Mouse (Mus musculus) forebrain, embryonic 12.5 days (tissue): ENCODE measurements at regions not wholly inside any gene's neighbourhood (a gene's known extent, or its start where the extent isn't known, plus 50 kb on each side); places are given as distances from the start of the nearest gene placed in this dataset.

Experiments used
- ATAC-seq: fragments of 200-750 bp; cut with Nextera tagmentation; 2 replicates; pipeline ENCODE4 v1.8.0; 2017; ENCODE audit warnings: moderate TSS enrichment; ENCODE audit not compliant: low FRiP score
- H3K27ac ChIP-seq: fragments of 300-500 bp; sonication (generic); 2 replicates; pipeline ENCODE4 v1.5.1; 2016; ENCODE audit warnings: mild to moderate bottlenecking
- H3K27me3 ChIP-seq: fragments of 300-500 bp; sonication (generic); 2 replicates; pipeline ENCODE4 v1.6.1; 2016; ENCODE audit warnings: mild to moderate bottlenecking
- H3K36me3 ChIP-seq: fragments of 300-500 bp; sonication (generic); replicated peaks from 2 replicates; pipeline ENCODE4 v1.6.1; 2016; ENCODE audit warnings: mild to moderate bottlenecking
- H3K4me1 ChIP-seq: fragments of 300-500 bp; sonication (generic); 2 replicates; pipeline ENCODE4 v1.6.1; 2016
- H3K4me2 ChIP-seq: fragments of 300-500 bp; sonication (generic); 2 replicates; pipeline ENCODE4 v1.6.1; 2016; ENCODE audit warnings: mild to moderate bottlenecking, moderate library complexity
- H3K4me3 ChIP-seq: fragments of 300-500 bp; sonication (generic); replicated peaks from 2 replicates; pipeline ENCODE4 v1.5.1; 2016; ENCODE audit warnings: mild to moderate bottlenecking
- H3K9ac ChIP-seq: fragments of 300-500 bp; sonication (generic); 2 replicates; pipeline ENCODE4 v1.6.1; 2016; ENCODE audit warnings: mild to moderate bottlenecking
- H3K9me3 ChIP-seq: fragments of 300-500 bp; sonication (generic); 2 replicates; pipeline ENCODE4 v1.6.1; 2016
- WGBS: fragments of 180-500 bp; shearing (Covaris S2); methylation state at CpG from one replicate; pipeline ENCODE4 v1.1.7; 2016; 5-methylcytosine and 5-hydroxymethylcytosine counted together

DNA sequence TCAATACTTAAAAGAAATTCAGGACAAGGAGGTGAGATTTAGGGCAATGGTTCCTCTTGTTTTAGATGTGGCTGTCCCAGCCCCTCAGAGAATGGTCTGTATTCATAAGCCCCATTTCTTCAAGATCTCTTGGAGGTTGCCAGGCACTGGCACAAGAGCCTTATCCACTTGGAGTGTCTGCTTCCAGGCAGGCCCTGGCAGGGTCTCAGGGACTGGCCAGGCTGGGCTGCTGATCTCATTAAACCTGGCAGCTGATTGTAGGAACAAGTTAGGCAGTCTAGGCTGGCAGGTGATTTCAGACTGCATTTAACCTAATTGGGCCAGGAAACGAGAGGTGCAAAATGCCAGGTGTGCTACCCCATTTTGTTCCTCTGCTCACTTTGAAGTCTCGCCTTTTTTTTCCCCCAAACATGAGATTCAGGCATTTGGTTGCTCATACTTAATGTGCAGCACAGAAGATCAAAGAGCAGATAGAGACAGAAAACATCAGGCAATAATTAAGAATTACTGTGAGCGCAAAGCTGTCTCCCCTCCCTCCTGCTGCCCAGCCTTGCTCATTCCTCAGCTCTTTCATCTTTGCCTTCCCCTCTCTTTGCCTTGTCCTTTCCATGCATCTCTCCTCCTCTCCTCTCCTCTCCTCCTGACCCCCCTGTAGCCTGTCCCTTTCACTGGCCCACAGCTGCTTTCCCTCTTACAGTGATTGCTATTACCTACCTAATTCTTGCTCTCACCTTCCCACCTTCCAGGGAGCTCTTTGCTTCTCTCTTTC is 449.3 kb downstream of the Gm9195 start:
- H3K36me3 ChIP-seq = no peaks in the 10 kb centered on the region
- H3K9me3 ChIP-seq = no peaks in the 10 kb centered on the region
- H3K27ac ChIP-seq = 0 out of 2 replicates have a peak overlapping the region, but pooled peaks have one; percentile 1
- H3K4me1 ChIP-seq = peaks cover 11% of the 10 kb centered on the region
- H3K9ac ChIP-seq = no peak overlapping the region
- 48% methylated on average over 3 of the region's 3 CpGs for WGBS
- H3K4me2 ChIP-seq = no peak overlapping the region
- no peaks in the 10 kb centered on the region for H3K27me3 ChIP-seq
- ATAC-seq = peak; percentile 49; the same call in 1 of the 2 replicates
- H3K4me3 ChIP-seq = no peak overlapping the region

DNA sequence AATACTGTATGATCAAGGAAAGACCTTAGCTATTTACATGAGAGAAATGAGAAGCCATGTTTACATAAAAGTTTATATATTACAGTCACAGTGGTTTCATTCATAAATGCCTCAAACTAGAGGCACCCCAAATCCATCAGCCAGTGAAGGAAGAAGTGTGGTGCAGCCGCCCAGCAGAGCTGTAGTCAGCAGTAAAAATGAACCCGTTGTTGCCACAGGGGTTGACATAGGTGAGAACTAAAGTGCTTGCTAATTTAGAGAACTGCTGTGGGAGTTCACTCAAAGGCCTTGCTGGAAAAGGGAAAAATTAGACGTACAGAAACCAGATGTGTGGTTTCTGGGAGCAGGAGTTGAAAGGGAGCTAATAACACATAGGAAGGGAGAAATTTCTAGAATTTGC is 461.2 kb downstream of the Gm9195 start:
- Histone ChIP-seq H3K27me3 (no peaks in the 10 kb centered on the region), H3K36me3 (no peaks in the 10 kb centered on the region), H3K4me1 (no peaks in the 10 kb centered on the region), H3K9me3 (no peaks in the 10 kb centered on the region), H3K27ac (no peak overlapping the region), H3K4me2 (no peak overlapping the region), H3K4me3 (no peak overlapping the region), H3K9ac (no peak overlapping the region)
- ATAC-seq = no peak
- 77% methylated on average over 3 of the region's 3 CpGs for WGBS

DNA sequence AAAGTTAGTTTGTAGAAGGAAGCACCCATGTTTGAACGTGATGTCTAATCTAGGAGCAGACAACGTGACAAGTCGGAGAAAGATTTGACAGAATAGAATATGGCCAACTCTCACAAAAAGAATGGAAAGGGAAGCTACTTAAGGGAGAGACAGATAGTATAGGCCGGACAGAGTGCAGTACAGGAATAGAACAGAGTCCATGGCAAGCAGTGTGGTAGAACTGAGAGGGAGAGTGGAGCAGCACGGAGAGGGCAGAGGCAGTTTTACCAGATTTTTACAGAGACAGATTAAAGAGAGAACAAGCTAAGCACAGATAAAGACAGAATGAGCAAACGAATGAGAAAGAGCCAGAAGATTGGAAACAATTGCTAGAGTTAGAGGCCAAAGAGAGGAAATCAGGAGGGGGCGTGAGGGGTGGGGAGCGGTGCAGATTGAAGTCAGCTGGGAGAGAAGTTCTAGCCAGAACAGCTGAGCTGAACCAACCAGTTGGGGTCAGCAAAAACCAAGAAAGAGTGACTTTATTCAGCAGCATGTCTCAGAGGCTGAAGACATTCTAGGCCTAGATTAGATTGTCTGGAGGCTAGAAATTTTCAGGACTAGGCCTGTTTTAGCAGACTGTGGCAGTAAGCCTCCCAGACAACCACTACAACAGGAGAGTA is 464.1 kb downstream of the Gm9195 start:
- H3K27ac ChIP-seq = no peak overlapping the region
- no peaks in the 10 kb centered on the region for H3K9me3 ChIP-seq
- no peak overlapping the region for H3K9ac ChIP-seq
- H3K4me1 ChIP-seq = no peaks in the 10 kb centered on the region
- WGBS = 67% methylated on average over 8 of the region's 8 CpGs
- no peak overlapping the region for H3K4me2 ChIP-seq
- no peak for ATAC-seq
- no peak overlapping the region for H3K4me3 ChIP-seq
- no peaks in the 10 kb centered on the region for H3K36me3 ChIP-seq
- H3K27me3 ChIP-seq = no peaks in the 10 kb centered on the region

DNA sequence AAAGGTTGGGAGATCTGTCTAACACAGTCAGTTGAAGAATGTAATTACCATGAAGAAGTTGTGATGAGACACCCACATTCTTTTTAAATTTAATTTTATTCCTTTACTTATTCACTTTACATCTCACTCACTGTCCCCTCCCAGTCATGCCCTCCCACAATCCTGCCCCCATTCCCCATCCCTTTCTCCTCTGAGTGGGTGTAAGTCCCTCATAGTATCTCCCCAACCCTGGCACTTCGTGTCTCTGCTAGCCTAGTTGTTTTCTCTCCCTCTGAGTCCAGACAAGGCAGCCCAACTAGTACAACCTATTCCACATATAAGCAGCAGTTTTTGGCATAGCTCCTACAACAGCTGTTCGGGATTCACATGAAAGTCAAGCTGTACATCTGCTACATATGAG is 487.3 kb downstream of the Gm9195 start:
- Histone ChIP-seq H3K27ac (no peak overlapping the region), H3K4me3 (no peak overlapping the region), H3K27me3 (no peaks in the 10 kb centered on the region), H3K9ac (no peak overlapping the region), H3K4me1 (no peaks in the 10 kb centered on the region), H3K9me3 (no peaks in the 10 kb centered on the region), H3K36me3 (no peaks in the 10 kb centered on the region), H3K4me2 (no peak overlapping the region)
- WGBS = 74% methylated on average over 2 of the region's 2 CpGs
- ATAC-seq = no peak

DNA sequence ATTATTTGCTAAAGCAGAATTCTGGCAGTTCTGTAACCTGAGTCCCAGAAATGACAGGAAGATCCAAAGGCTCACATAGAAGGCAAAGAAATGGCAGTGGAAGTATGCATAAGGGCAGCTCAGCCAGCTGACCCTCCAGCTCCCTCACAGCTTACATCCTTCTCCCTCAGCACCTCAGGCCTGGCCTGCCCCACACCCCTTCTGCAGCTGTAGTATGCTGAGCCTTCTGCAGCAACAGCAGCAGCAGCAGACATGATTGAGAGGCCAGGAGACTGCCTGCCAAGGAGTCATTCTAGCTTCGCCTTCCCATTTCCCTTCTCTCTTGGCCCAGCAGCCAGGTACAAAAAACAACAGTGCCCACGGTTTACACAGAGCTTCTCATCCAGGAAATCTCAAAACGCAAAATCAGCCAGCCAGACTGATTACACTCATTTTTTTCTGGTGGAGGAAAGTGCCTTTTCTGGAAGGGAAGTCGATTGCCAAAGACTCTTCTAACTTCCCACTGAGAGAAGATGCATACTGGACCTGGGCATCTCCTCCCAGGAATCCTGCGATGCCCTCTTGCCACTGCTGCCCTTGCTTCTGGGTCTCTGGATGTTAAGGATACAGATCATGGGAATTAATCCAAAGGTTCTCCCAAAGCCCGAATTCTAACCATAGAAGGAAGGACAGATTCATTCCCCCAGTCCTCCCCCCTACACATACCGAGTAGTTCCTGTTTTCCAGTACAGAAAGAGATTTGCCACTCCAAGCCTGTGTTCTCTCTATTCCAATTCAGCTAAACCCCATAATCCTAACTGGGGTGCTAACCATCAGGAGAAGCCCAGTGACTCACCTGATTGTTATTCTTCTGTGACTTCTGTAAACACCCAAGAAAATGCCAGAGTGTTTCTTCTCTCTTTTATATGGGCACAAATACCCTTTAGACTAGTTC is 489.2 kb downstream of the Gm9195 start:
- Histone ChIP-seq H3K27ac (no peak overlapping the region), H3K9me3 (no peaks in the 10 kb centered on the region), H3K4me1 (no peaks in the 10 kb centered on the region), H3K27me3 (no peaks in the 10 kb centered on the region), H3K9ac (no peak overlapping the region), H3K36me3 (no peaks in the 10 kb centered on the region), H3K4me2 (no peak overlapping the region), H3K4me3 (no peak overlapping the region)
- ATAC-seq = no peak
- WGBS = 72% methylated on average over 7 of the region's 7 CpGs

DNA sequence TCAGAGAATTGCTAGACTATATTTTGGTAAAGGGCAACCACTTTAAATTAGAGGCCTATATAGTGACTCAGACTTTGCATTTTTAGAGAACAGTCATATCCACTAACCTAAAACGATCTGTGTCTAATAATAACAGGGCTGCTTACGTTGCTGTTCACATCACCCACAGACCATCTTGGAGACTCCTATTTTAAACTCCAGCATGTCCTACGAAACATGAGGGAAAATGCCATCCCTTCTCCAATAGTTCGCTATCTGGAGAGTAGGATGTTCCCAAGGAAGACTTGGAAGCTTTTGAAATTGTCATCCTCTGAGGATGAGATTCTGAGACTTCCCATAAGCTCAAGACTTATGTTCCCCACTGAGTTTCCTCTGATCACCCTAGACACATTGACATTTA is 518.6 kb downstream of the Gm9195 start:
- Histone ChIP-seq H3K9ac (no peak overlapping the region), H3K27me3 (no peaks in the 10 kb centered on the region), H3K9me3 (no peaks in the 10 kb centered on the region), H3K27ac (no peak overlapping the region), H3K4me3 (no peak overlapping the region), H3K4me2 (no peak overlapping the region), H3K36me3 (no peaks in the 10 kb centered on the region), H3K4me1 (no peaks in the 10 kb centered on the region)
- ATAC-seq = no peak
- 89% methylated on average over 4 of the region's 4 CpGs for WGBS

DNA sequence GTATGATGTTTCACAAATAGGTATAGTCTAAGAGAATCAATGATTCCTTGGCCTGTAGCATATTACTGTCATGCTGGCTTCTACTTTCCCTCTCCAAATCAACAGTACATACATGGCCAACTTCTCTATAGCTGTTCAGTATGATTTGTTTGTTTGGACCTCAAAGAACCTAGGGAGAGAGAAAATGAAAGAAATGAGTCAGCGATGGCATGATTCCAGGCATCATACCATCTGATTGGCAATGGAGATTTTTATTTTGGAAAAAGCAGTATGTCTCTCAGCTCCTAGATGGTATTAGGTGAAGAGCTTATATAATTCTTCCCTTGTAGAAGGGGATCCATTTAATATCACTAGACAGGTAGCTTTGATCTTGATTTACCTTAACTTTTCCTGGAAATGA is 519.1 kb downstream of the Gm9195 start:
- no peak for ATAC-seq
- Histone ChIP-seq H3K36me3 (no peaks in the 10 kb centered on the region), H3K4me2 (no peak overlapping the region), H3K4me1 (no peaks in the 10 kb centered on the region; the same call in 1 of the 2 replicates), H3K9me3 (no peaks in the 10 kb centered on the region), H3K9ac (no peak overlapping the region), H3K27me3 (no peaks in the 10 kb centered on the region), H3K4me3 (no peak overlapping the region), H3K27ac (no peak overlapping the region)
- 91% methylated on average over 1 of the region's 1 CpGs for WGBS

DNA sequence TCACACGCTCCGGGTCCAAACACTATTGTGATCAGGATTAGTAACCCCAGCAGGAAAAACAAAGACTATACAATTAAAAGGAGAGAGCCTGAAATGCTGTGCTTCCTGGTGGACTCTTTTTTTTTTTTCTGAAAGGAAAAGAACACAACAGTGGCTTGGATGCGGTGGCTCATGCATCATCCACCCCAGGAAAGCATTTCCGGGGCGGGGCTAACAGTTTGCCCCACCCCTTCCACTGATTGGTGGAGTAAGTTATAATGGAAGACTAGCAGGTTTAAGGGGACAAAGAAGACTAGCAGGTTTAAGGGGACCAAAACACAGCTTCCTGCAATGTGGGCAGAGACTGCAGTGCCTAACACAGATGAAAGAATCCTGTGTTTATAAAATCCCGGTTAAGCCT is 524.0 kb downstream of the Gm9195 start:
- Histone ChIP-seq H3K27me3 (peaks cover 20% of the 10 kb centered on the region), H3K4me1 (peaks cover 16% of the 10 kb centered on the region), H3K36me3 (no peaks in the 10 kb centered on the region), H3K4me3 (no peak overlapping the region), H3K27ac (no peak overlapping the region), H3K4me2 (no peak overlapping the region), H3K9me3 (no peaks in the 10 kb centered on the region), H3K9ac (no peak overlapping the region)
- WGBS = 37% methylated on average over 6 of the region's 6 CpGs
- ATAC-seq = no peak

DNA sequence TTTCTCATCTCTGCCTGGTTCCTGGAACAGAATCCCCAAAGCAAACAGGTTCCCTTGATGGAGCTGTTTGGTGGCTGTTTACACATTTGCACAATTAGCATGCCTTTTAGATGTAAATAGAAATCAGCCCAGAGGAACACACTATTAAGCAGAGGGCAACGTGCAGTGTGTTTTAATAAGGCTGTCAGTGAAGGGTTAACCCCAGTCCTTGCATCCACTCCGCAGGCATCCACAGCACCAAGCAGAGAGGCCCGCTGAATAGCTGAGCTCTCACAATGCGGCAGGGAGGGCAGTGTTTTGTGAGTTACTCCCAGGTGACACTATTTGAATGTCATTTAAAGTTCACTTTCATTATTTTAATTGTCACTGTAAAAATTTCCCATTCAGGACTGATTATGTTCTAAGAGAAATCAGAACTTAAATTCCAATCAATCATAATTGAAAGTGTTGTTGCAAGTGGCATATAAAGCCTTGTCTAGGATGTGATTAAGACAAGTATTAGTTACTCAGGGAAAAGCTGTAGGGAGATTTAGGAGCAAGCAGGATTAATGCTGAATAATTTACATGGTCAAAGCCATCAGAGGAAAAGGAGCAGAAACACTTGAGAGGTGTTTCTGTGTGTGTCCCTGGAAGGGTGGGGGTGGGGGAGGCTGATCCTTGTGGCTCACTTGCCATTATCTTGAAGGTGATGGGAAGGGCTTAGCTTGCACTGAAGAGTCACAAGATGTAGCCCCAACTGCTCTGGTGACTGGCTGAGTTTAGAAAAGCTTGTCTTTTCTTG is 528.1 kb downstream of the Gm9195 start:
- Histone ChIP-seq H3K27me3 (peaks cover 27% of the 10 kb centered on the region), H3K9ac (no peak overlapping the region), H3K4me1 (peaks cover 17% of the 10 kb centered on the region), H3K4me2 (no peak overlapping the region; the same call in 1 of the 2 replicates), H3K9me3 (no peaks in the 10 kb centered on the region), H3K4me3 (no peak overlapping the region), H3K27ac (no peak overlapping the region), H3K36me3 (no peaks in the 10 kb centered on the region)
- ATAC-seq = peak; percentile 93
- WGBS = 0% methylated on average over 4 of the region's 4 CpGs

DNA sequence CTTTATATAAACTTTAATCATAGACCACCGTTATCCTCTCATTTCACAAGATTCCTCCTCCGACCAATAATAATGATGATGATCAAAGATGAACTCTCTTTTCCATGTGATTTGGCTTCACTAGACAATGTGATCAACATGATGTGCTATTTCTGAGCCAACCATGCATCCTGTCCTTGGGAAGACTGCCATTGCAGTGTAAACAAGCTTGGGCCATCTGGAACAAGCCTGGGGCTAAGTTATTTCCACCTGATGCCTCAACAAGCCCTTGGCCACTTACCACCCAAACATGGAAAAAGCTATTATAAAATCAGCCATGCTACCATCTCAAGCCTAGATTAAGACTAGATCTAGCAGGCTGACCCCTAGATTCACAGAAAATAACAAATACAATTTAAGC is 542.9 kb downstream of the Gm9195 start:
- Histone ChIP-seq H3K4me2 (no peak overlapping the region), H3K27ac (no peak overlapping the region), H3K4me3 (no peak overlapping the region), H3K36me3 (no peaks in the 10 kb centered on the region), H3K9me3 (no peaks in the 10 kb centered on the region), H3K27me3 (peaks cover 3% of the 10 kb centered on the region; the same call in 1 of the 2 replicates), H3K4me1 (peaks cover 4% of the 10 kb centered on the region; the same call in 1 of the 2 replicates), H3K9ac (no peak overlapping the region)
- ATAC-seq = no peak
- WGBS = 96% methylated on average over 2 of the region's 2 CpGs

DNA sequence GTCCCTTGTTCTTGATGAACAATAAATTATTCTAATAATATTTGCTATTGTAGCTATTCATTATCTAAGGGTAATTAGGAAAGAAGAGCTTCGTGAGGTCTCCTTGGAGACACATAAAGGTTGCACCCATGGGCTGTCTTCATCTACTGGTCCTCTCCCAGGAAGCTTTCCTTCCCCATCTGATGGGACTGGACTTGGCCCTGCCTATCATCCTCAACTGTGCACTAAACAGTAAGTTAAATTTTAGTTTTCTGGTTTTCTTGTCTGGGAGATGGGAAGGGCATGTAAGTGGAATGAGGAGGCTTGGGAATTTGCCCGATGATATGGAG is 554.5 kb downstream of the Gm9195 start:
- H3K4me2 ChIP-seq = no peak overlapping the region
- WGBS = 63% methylated on average over 2 of the region's 2 CpGs
- no peak overlapping the region for H3K9ac ChIP-seq
- peak; percentile 23; the same call in 1 of the 2 replicates for ATAC-seq
- H3K36me3 ChIP-seq = no peaks in the 10 kb centered on the region
- H3K9me3 ChIP-seq = no peaks in the 10 kb centered on the region
- no peak overlapping the region for H3K27ac ChIP-seq
- H3K27me3 ChIP-seq = peaks cover 38% of the 10 kb centered on the region
- peaks cover 6% of the 10 kb centered on the region; the same call in 1 of the 2 replicates for H3K4me1 ChIP-seq
- no peak overlapping the region for H3K4me3 ChIP-seq
